Mouse (Mus musculus) limb, embryonic 12.5 days (tissue): ENCODE results near the gene Hspg2. TPM values are rescaled to one million over a fixed set of nuclear protein-coding genes. Genes with fewer than 3 reads are reported as not detected.
A peak's percentile ranks its signal among the peaks of the same experiment; 100 is the strongest.

ENCODE experiments used
- ATAC-seq: fragments of 200-750 bp; cut with Nextera tagmentation; 2 replicates; pipeline ENCODE4 v1.8.0; 2017; ENCODE audit warnings: low read depth, moderate TSS enrichment; ENCODE audit not compliant: insufficient number of reproducible peaks, insufficient read depth, low FRiP score, low TSS enrichment
- H3K27ac ChIP-seq: fragments of 300-500 bp; sonication (generic); 2 replicates; pipeline ENCODE4 v1.5.1; 2016; ENCODE audit warnings: mild to moderate bottlenecking, moderate library complexity
- H3K27me3 ChIP-seq: fragments of 300-500 bp; sonication (generic); 2 replicates; pipeline ENCODE4 v1.6.1; 2016; ENCODE audit warnings: mild to moderate bottlenecking, moderate library complexity
- H3K36me3 ChIP-seq: fragments of 300-500 bp; sonication (generic); 2 replicates; pipeline ENCODE4 v1.6.1; 2016; ENCODE audit warnings: mild to moderate bottlenecking, moderate library complexity
- H3K4me1 ChIP-seq: fragments of 300-500 bp; sonication (generic); replicated peaks from 2 replicates; pipeline ENCODE4 v1.6.1; 2016
- H3K4me2 ChIP-seq: fragments of 300-500 bp; sonication (generic); 2 replicates; pipeline ENCODE4 v1.6.1; 2016; ENCODE audit warnings: mild to moderate bottlenecking, moderate library complexity
- H3K4me3 ChIP-seq: fragments of 300-500 bp; sonication (generic); replicated peaks from 2 replicates; pipeline ENCODE4 v1.5.1; 2016; ENCODE audit warnings: mild to moderate bottlenecking
- H3K9ac ChIP-seq: fragments of 300-500 bp; sonication (generic); replicated peaks from 2 replicates; pipeline ENCODE4 v1.6.1; 2016; ENCODE audit warnings: mild to moderate bottlenecking, moderate library complexity
- H3K9me3 ChIP-seq: fragments of 300-500 bp; sonication (generic); 2 replicates; pipeline ENCODE4 v1.6.1; 2016; ENCODE audit warnings: mild to moderate bottlenecking, moderate library complexity
- WGBS: fragments of 180-500 bp; shearing (Covaris S2); methylation state at CpG from one replicate; pipeline ENCODE4 v1.1.7; 2016; 5-methylcytosine and 5-hydroxymethylcytosine counted together
- polyA plus RNA-seq: library from polyadenylated mRNA; unstranded; fragments of >200 nt; fragmentation: Nextera tagmentation; extraction: Ambion mirVana; gene quantifications from 2 replicates; pipeline ENCODE4 v1.2.1, GENCODE M21; 2016

The Hspg2 gene
- polyA plus RNA-seq, 1 experiment from 2014 or later = 14.3 TPM

DNA sequence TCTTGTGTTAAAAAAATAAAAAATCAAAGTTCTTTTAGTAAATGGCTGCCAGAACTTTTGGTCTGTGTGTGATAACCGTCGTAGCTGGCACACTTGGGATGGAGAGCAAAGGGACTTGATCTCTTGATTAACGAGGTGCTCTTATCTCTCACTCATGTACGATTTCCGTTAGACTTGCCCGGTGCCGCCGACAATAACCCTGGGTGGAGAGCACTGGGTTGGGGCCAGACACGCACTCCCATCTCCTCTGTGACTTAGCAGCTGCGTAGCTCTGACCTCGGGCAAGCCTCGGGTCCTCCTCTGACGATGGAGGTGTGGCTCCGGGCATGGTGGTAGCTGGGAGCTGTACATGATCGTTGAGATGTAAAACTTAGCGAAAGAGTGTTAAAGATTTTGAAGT lies 15.3 kb downstream of the Hspg2 start:
- Histone ChIP-seq H3K27ac (no peak overlapping the region), H3K36me3 (no peaks in the 10 kb centered on the region), H3K4me2 (no peak overlapping the region), H3K27me3 (no peaks in the 10 kb centered on the region), H3K4me1 (peaks cover 90% of the 10 kb centered on the region), H3K9me3 (no peaks in the 10 kb centered on the region), H3K9ac (no peak overlapping the region), H3K4me3 (no peak overlapping the region)
- ATAC-seq = no peak
- 51% methylated on average over 16 of the region's 16 CpGs for WGBS

- Histone ChIP-seq H3K27ac (peak overlapping the region; percentile 45; the same call in 1 of the 2 replicates), H3K9me3 (no peaks in the 10 kb centered on the region), H3K4me1 (peaks cover 90% of the 10 kb centered on the region), H3K4me3 (no peak overlapping the region), H3K27me3 (no peaks in the 10 kb centered on the region), H3K4me2 (no peak overlapping the region), H3K36me3 (no peaks in the 10 kb centered on the region), H3K9ac (no peak overlapping the region)
- no peak for ATAC-seq
- 72% methylated on average over 7 of the region's 7 CpGs for WGBS
Observed at GRCm38 (mm10) chr4:137484586-137484985, 16.0 kb downstream of the Hspg2 start.

DNA sequence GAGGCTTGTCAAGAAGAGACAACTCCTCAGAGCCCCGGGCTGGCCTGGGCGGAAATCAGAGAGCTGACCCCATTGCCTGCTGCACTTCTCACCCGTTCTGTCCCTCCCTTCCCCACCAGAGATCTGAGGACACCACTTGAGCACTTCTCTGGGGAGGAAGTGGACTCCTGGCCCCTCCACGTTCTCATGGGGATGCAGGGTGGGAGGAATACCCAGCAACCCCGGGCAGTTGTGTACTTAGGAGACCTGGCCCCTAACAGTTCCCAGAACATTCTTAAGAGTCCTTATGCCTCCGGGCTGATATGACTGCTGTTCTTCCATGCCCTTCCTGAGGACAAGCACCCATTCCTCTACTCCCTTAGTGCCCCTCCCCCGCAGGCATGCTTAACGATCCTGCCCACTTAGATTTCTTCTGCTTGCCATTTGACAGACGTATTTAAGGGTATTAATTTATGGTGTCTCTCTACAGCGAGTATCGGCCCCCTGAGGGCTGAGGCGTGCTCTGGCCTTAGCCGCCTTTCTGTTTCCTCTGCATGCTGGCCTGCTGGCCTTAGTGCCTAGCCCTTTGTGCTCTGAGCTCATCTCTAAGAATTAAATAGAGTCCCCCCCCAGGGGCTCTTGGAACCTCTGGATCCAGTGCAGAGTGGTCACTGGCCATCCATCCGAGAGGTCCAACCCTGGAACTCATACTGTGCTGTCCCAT lies 16.8 kb downstream of the Hspg2 start:
- no peaks in the 10 kb centered on the region for H3K27me3 ChIP-seq
- H3K4me3 ChIP-seq = no peak overlapping the region
- peak overlapping the region; percentile 79 for H3K27ac ChIP-seq
- 22% methylated on average over 14 of the region's 14 CpGs for WGBS
- H3K9ac ChIP-seq = no peak overlapping the region
- no peak for ATAC-seq
- peaks cover 90% of the 10 kb centered on the region for H3K4me1 ChIP-seq
- peak overlapping the region; percentile 24; the same call in 1 of the 2 replicates for H3K4me2 ChIP-seq
- H3K9me3 ChIP-seq = no peaks in the 10 kb centered on the region
- no peaks in the 10 kb centered on the region for H3K36me3 ChIP-seq

DNA sequence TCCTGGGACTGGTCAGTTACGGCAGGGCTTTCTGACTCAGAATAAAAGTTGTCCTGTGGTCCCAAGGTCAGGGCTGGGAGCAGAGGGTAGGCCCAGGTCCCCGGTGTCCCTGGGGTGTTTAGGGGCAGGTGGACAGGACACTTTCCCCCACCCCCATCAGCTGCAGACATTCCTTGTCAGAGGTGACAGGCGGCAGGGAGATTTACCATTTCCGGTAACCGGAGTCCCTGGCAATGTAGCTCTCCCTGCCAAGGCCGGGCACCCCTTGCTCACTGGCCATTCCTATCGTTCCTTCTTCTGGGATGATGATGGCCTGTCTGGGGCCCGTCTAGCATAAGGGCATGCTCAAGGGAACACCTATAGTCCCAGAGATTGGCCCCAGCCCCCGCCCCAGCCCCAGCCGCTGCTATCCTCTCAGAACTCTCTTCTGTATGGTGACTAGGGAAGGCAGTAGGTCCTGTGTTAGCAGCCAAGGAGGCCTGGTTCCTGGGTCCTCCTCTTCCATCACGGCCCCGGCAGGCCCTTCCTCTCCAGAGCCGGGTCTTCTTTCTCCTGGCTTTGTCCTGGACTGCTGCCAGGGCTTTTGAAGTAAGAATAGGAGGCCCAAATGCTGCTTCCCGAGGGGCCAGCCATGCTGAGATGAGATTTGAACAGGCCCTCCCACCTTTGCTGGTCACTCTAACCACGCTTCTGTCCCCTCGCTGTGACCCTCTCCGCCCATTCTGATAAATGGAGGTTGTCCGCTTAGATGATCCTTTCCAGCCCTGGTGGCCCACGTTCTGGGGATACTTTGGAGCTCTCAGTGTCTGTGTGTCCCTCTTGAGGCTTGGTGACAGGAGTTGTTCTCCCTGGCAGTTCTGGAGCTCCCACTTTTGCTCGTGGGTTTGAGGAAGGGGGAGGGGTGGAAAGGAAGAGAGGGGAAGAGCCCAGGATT lies 17.8 kb downstream of the Hspg2 start:
- 31% methylated on average over 20 of the region's 20 CpGs for WGBS

GRCm38 (mm10) chr4:137487286-137488000 lies 18.9 kb downstream of the Hspg2 start:
- peak overlapping the region; percentile 21; the same call in 1 of the 2 replicates for H3K4me2 ChIP-seq
- WGBS = 43% methylated on average over 10 of the region's 10 CpGs
- no peak overlapping the region for H3K9ac ChIP-seq
- ATAC-seq = no peak
- H3K4me3 ChIP-seq = no peak overlapping the region
- peak overlapping the region; percentile 79 for H3K27ac ChIP-seq
- no peaks in the 10 kb centered on the region for H3K9me3 ChIP-seq
- H3K27me3 ChIP-seq = no peaks in the 10 kb centered on the region
- no peaks in the 10 kb centered on the region for H3K36me3 ChIP-seq
- peaks cover 71% of the 10 kb centered on the region for H3K4me1 ChIP-seq

More for the DNA sequence above, 17.8 kb downstream of the Hspg2 start:
- H3K4me1 ChIP-seq = peaks cover 82% of the 10 kb centered on the region
- peak overlapping the region; percentile 79 for H3K27ac ChIP-seq
- ATAC-seq = no peak
- H3K9me3 ChIP-seq = no peaks in the 10 kb centered on the region
- no peaks in the 10 kb centered on the region for H3K27me3 ChIP-seq
- H3K9ac ChIP-seq = peak overlapping the region; percentile 31
- no peaks in the 10 kb centered on the region for H3K36me3 ChIP-seq
- peak overlapping the region; percentile 24 for H3K4me2 ChIP-seq
- H3K4me3 ChIP-seq = no peak overlapping the region

GRCm38 (mm10) chr4:137488038-137488437 lies 19.5 kb downstream of the Hspg2 start:
- ATAC-seq = no peak
- Histone ChIP-seq H3K4me3 (no peak overlapping the region), H3K36me3 (no peaks in the 10 kb centered on the region), H3K4me1 (peaks cover 73% of the 10 kb centered on the region), H3K27ac (peak overlapping the region; percentile 79), H3K9me3 (no peaks in the 10 kb centered on the region), H3K27me3 (no peaks in the 10 kb centered on the region), H3K9ac (no peak overlapping the region), H3K4me2 (peak overlapping the region; percentile 21; the same call in 1 of the 2 replicates)
- 37% methylated on average over 11 of the region's 11 CpGs for WGBS

GRCm38 (mm10) chr4:137488571-137489303 lies 20.2 kb downstream of the Hspg2 start:
- Histone ChIP-seq H3K36me3 (no peaks in the 10 kb centered on the region), H3K4me3 (no peak overlapping the region), H3K4me2 (peak overlapping the region; percentile 19; the same call in 1 of the 2 replicates), H3K27ac (peak overlapping the region; percentile 79), H3K4me1 (peaks cover 73% of the 10 kb centered on the region), H3K27me3 (no peaks in the 10 kb centered on the region), H3K9me3 (no peaks in the 10 kb centered on the region), H3K9ac (0 out of 2 replicates have a peak overlapping the region, but pooled peaks have one; percentile 31)
- 18% methylated on average over 12 of the region's 12 CpGs for WGBS
- ATAC-seq = no peak

DNA sequence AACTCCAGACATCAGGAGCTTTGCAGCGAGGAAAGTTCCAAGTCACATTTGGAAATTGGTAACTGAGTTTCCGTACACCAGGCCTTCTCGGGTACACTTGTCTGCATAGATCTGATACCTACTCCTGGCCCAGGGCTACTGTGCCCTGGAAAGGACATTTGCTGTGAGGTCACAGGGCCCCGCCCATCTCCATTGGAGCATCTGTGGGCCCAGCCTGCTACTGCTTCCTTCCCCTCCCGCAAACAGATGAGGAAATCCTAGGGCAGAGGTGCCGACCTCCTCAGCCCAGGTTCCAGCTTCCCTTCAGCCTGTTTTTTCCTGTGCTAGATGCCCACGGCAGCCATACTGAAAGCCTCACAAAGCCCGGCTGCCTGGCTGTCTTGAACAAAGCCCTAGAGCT lies 21.4 kb downstream of the Hspg2 start:
- no peak for ATAC-seq
- Histone ChIP-seq H3K27me3 (no peaks in the 10 kb centered on the region), H3K9ac (no peak overlapping the region), H3K36me3 (no peaks in the 10 kb centered on the region), H3K27ac (peak overlapping the region; percentile 79), H3K4me3 (no peak overlapping the region), H3K4me1 (peaks cover 73% of the 10 kb centered on the region), H3K4me2 (no peak overlapping the region), H3K9me3 (no peaks in the 10 kb centered on the region)
- WGBS = 66% methylated on average over 8 of the region's 8 CpGs

DNA sequence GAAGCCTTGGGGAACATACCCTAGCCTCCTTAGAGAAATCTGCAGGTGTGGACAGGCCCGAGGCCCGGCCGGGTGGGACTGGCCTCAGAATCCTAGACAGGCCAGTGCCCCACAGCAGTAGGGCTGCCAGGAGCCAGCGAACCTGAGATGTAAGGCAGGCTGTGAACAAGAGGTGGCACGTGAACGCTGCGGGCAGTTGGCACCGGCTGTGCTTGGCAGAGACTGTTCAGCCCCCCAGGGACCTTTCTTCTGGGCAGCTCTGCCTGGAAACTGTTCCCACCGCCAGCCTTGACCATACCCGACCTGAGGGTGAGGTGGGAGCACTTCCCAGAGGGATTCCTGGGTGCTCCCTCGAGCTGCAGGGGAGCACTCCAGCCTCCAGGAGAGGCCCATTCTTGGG lies 24.0 kb downstream of the Hspg2 start:
- WGBS = 81% methylated on average over 11 of the region's 11 CpGs
- H3K4me2 ChIP-seq = no peak overlapping the region
- H3K4me3 ChIP-seq = no peak overlapping the region
- 0 out of 2 replicates have a peak overlapping the region, but pooled peaks have one; percentile 25 for H3K27ac ChIP-seq
- H3K36me3 ChIP-seq = no peaks in the 10 kb centered on the region
- H3K27me3 ChIP-seq = no peaks in the 10 kb centered on the region
- no peak for ATAC-seq
- H3K4me1 ChIP-seq = peaks cover 70% of the 10 kb centered on the region
- H3K9me3 ChIP-seq = no peaks in the 10 kb centered on the region
- H3K9ac ChIP-seq = no peak overlapping the region

- ATAC-seq = no peak
- Histone ChIP-seq H3K27ac (0 out of 2 replicates have a peak overlapping the region, but pooled peaks have one; percentile 25), H3K9ac (no peak overlapping the region), H3K27me3 (no peaks in the 10 kb centered on the region), H3K4me3 (no peak overlapping the region), H3K9me3 (no peaks in the 10 kb centered on the region), H3K4me1 (peaks cover 70% of the 10 kb centered on the region), H3K4me2 (no peak overlapping the region), H3K36me3 (no peaks in the 10 kb centered on the region)
- 91% methylated on average over 4 of the region's 4 CpGs for WGBS
Observed at GRCm38 (mm10) chr4:137493187-137493586, 24.6 kb downstream of the Hspg2 start.
